Mouse (Mus musculus) cerebellum, postnatal 36 days (tissue): Measurements from ENCODE around the gene Olfr1143.

Experiments
- DNase-seq, 2 experiments: peaks; one replicate each; pipeline ENCODE4 v3.0.0; 2021 to 2022; ENCODE audit warnings: mixed read lengths in 2 of 2

The Olfr1143 gene

DNA sequence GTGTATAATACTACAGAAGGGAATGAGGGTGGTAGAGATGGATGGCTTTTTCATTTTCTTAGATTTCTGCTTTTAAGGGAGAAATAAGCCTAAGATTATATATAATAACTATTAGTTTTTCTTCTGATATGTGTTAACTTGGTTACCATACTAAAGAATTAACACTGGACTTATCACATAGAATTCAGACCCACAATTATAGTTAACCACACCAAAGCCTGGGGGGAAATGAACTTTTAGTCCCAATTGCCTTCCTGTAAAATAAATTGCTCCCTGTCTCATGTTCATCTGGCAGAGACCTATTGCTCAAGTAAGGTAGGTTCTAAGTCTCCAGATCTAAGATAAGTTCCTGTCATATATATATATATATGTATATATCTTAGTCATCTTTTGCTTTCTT is at the start of gene Olfr1143:
Olfr1143 (plus strand) TSS at position 301 of the 400 bp plus-strand sequence.
- DNase-seq = no peak

DNA sequence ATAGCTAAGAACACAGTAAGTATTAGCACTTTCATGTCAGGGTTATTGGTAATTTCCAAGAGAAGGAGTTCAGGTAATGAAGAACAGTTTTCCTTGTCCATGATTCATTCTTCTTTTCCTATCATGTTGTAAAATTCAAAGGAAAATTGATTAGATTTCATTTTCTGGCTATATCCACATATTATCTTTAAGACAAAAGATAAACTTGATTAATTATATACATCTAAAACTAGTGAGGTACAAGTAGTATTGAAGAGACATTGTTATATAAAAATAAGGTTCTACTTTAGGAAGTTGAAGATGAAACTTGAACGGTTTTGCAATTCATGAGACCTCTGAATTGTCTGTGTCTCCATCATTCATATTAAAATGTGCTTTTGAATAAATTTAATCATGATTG is 46.5 kb upstream of the Olfr1143 start, which contains the start of gene Olfr1141:
Olfr1141 (minus strand) TSS at position 101 of the 400 bp plus-strand sequence.
- no peak for DNase-seq

DNA sequence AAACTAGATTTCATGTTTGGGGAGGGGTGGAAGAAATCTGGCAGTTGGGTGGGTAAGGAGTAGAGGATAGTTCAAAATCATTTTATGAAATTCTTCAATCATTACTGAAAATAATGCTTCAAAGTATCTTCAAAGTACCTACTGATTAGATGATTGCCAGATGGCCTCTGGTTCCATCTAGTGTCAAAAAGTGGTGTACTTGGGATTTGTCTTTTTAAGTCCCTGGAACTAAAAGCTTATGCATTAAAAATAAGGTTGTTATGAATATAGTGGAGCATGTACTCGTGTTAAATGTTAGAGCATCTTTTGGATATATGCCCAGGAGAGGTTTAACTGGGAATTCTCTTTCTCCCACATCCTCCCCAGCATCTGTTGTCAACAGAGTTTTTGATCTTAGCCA is 24.2 kb upstream of the Olfr1143 start:
- no peak for DNase-seq

DNA sequence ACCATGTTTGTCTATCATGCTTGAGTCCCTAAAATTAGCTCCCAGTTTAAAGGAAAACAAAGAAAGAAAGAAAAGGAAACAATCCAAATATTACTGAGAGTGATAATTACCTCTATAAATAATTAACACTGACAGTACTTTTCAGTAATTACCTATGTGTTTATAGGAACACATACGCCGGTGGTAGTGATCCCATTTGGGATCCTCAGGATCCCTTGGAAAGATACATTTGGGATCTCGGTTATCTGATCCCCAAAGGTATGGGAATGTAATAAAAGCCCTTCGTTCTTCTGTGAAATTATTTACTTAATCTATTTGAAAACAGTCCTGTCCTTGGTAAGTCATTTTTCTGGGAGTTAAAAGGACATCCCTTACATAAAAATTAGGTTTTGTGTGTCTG is 21.2 kb upstream of the Olfr1143 start, which contains the start of gene Olfr152:
Olfr152 (plus strand) TSS at position 301 of the 400 bp plus-strand sequence.
- no peak for DNase-seq

DNA sequence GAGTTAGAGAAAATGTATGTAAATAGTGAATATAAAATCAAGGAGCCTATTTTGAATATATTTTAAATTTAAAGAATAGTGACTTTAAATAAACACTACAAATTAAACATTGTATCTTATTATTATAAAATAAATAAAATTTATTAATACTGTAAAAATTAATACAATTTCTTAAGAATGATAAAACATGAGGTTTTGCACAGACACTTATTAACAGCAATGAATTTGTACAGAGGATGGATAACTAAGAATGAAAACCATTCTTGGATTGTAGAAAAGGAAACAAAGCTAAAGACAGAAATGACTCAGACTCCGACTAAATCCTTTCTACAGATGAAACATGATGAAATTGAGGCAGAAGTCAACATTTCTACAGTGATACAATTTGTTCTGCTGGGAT is 9.1 kb downstream of the Olfr1143 start, which contains the start of gene Olfr1145:
Olfr1145 (plus strand) TSS at position 301 of the 400 bp plus-strand sequence.
- no peak for DNase-seq

DNA sequence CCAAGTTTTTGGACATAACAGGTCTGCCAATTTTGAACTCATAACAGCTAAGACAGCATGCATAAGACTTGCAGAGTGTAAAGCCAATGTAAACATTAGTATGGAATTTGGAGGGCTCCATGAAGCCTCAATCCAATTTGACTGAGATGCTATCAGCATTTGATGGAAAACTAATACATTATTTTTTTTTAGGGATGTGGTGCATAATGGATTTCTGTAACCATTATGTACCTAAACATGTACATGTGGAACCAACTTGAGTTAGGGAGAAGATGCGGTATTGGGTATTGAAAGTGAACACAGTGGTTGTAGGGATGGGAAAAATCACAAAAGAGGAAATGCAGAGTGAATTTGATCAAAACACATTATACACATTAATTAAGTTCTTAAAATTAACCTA is 29.8 kb downstream of the Olfr1143 start, which contains the start of gene Olfr1148:
Olfr1148 (plus strand) TSS at position 301 of the 400 bp plus-strand sequence.
- DNase-seq = no peak

DNA sequence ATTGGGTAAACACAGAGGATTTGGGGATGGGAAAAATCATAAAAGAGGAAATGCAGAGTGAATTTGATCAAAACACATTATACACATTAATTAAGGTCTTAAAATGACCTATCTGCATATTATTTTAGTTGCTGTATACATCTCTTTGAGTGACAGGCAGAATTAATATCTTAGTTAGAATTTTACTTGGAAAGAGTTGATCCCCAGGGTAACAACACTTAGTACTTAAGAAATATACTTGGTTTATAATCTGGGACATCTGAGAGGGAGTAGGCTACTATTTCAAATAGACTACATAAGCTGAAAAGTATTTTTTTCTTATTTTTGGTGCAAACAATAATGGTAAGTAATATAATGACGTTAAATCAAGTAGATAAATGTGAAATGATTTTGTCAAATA is 43.3 kb downstream of the Olfr1143 start, which contains the start of gene Olfr1150-ps1:
Olfr1150-ps1 (plus strand) TSS at position 301 of the 400 bp plus-strand sequence.
- DNase-seq = no peak
